Mouse (Mus musculus): ENCODE measurements around the gene Dpp6. TPM values are rescaled to one million over a fixed set of nuclear protein-coding genes. Genes with fewer than 3 reads are reported as not detected.

The Dpp6 gene
- polyA plus RNA-seq, 1 experiment from 2014 or later: 2.4 TPM

DNA sequence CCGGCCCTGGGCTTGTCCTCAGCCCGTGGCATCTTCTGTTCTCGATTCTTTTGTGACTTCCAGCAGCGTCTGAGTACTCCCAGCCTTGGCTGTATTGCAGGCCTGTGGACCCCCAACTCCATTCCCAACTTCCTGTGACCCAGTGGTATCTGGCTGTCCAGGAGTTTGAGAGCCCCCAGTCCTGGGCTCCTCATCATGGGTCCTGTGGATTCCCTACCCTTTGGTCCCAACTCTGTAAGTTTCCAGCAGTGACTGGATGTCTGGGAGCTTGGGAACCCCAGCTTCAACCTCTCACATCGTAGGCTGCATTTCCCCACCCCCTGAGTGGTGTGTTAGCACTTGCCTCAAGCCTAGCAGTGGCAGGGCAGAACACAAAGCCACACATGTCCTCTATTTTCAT, 220.8 kb downstream of the Dpp6 start:
- 61% methylated on average over 5 of the region's 5 CpGs for WGBS
- H3K9me3 ChIP-seq (replicated peaks; ENCODE audit: control insufficient read depth, low read length): no peaks in the 10 kb centered on the region
- H3K9ac ChIP-seq (ENCODE audit: low read length): no peak overlapping the region
- no peaks in the 10 kb centered on the region for H3K36me3 ChIP-seq (ENCODE audit: control insufficient read depth, insufficient read depth, low read length)
- H3K4me2 ChIP-seq (ENCODE audit: low read depth, low read length): no peak overlapping the region
- no peaks in the 10 kb centered on the region for H3K27me3 ChIP-seq (ENCODE audit: control insufficient read depth, insufficient read depth, low read length)
- H3K27ac ChIP-seq (ENCODE audit: low read length): no peak overlapping the region
- H3K4me3 ChIP-seq (replicated peaks; ENCODE audit: low read length): no peak overlapping the region
- no peak for ATAC-seq (ENCODE audit: insufficient read depth, low FRiP score)
- no peaks in the 10 kb centered on the region for H3K4me1 ChIP-seq (ENCODE audit: control insufficient read depth, insufficient read depth, low read length)

GRCm38 (mm10) chr5:27048167-27048566, 231.2 kb downstream of the Dpp6 start:
- Histone ChIP-seq H3K27me3 (ENCODE audit: control insufficient read depth, insufficient read depth, low read length) (peaks cover 26% of the 10 kb centered on the region), H3K9me3 (replicated peaks; ENCODE audit: control insufficient read depth, low read length) (no peaks in the 10 kb centered on the region), H3K4me3 (replicated peaks; ENCODE audit: low read length) (no peak overlapping the region), H3K36me3 (ENCODE audit: control insufficient read depth, insufficient read depth, low read length) (no peaks in the 10 kb centered on the region), H3K4me1 (ENCODE audit: control insufficient read depth, insufficient read depth, low read length) (no peaks in the 10 kb centered on the region), H3K27ac (ENCODE audit: low read length) (no peak overlapping the region), H3K9ac (ENCODE audit: low read length) (no peak overlapping the region), H3K4me2 (ENCODE audit: low read depth, low read length) (no peak overlapping the region)
- WGBS: 16% methylated on average over 7 of the region's 7 CpGs
- no peak for ATAC-seq (ENCODE audit: insufficient read depth, low FRiP score)

DNA sequence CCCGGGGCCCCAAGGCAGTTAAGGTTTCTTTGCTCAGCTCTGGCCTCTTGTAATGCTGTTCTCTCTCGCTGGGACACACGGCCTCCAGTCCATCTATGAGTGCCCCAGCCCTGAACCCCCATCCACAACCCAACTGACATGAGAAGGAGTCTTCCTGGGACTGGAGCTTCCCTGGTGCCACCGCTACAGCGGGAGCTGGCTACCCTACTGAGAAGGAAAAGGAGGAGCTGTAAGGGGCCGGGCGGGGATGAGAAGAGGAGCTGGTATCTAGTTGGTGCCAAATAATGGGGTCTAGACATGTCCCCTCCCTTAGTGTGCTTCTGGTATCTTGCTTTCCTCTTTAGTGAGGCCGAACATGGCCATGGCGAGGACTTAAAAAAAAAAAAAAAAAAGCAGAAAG, 231.9 kb downstream of the Dpp6 start:
- WGBS: 8% methylated on average over 9 of the region's 9 CpGs
- H3K4me2 ChIP-seq (ENCODE audit: low read depth, low read length): peak overlapping the region; percentile 43
- no peak for ATAC-seq (ENCODE audit: insufficient read depth, low FRiP score)

DNA sequence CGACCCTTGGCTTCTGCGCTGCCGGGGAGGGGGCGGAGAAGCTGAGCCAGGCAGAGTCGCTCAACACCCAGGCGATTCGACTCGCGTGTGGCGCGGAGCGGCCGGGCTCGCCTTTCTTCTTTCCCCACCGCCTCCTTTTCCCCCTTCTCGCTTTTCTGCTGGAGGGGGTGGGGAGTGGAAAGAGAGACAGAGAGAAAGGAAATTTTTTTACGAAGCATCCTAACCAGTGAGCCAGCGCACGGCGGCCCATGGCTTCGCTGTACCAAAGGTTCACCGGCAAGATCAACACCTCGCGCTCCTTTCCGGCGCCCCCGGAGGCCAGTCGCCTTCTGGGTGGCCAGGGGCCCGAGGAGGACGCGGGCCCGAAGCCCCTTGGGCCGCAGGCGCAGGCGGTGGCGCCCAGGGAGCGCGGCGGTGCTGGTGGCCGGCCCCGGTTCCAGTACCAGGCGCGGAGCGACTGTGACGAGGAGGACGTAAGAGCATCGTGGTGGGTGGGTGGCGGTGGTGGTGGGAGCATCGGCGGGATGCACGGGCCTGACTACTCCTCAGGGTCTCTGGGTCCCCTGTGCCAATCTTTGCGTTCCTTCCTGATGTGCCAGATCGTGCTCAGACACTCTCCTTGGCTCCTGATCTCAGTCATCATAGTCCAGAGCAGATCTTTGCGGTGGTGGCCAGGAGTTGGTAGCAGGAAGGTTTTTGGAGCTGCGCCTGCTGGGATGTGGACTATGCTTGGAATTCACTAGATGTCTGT, 232.5 kb downstream of the Dpp6 start:
- peaks cover 26% of the 10 kb centered on the region for H3K27me3 ChIP-seq (ENCODE audit: control insufficient read depth, insufficient read depth, low read length)
- H3K27ac ChIP-seq (ENCODE audit: low read length): no peak overlapping the region
- no peaks in the 10 kb centered on the region for H3K9me3 ChIP-seq (replicated peaks; ENCODE audit: control insufficient read depth, low read length)
- peak overlapping the region; percentile 27 for H3K4me3 ChIP-seq (replicated peaks; ENCODE audit: low read length)
- no peak overlapping the region for H3K9ac ChIP-seq (ENCODE audit: low read length)
- no peak for ATAC-seq (ENCODE audit: insufficient read depth, low FRiP score)
- no peaks in the 10 kb centered on the region for H3K4me1 ChIP-seq (ENCODE audit: control insufficient read depth, insufficient read depth, low read length)
- H3K36me3 ChIP-seq (ENCODE audit: control insufficient read depth, insufficient read depth, low read length): no peaks in the 10 kb centered on the region
- WGBS: 2% methylated on average over 55 of the region's 55 CpGs
- H3K4me2 ChIP-seq (ENCODE audit: low read depth, low read length): peak overlapping the region; percentile 43

More for the DNA sequence above, 231.9 kb downstream of the Dpp6 start:
- H3K27ac ChIP-seq (ENCODE audit: low read length): no peak overlapping the region
- peak overlapping the region; percentile 27; the same call in 1 of the 2 replicates for H3K4me3 ChIP-seq (replicated peaks; ENCODE audit: low read length)
- H3K9me3 ChIP-seq (replicated peaks; ENCODE audit: control insufficient read depth, low read length): no peaks in the 10 kb centered on the region
- peaks cover 26% of the 10 kb centered on the region for H3K27me3 ChIP-seq (ENCODE audit: control insufficient read depth, insufficient read depth, low read length)
- no peak overlapping the region for H3K9ac ChIP-seq (ENCODE audit: low read length)
- no peaks in the 10 kb centered on the region for H3K36me3 ChIP-seq (ENCODE audit: control insufficient read depth, insufficient read depth, low read length)
- H3K4me1 ChIP-seq (ENCODE audit: control insufficient read depth, insufficient read depth, low read length): no peaks in the 10 kb centered on the region

DNA sequence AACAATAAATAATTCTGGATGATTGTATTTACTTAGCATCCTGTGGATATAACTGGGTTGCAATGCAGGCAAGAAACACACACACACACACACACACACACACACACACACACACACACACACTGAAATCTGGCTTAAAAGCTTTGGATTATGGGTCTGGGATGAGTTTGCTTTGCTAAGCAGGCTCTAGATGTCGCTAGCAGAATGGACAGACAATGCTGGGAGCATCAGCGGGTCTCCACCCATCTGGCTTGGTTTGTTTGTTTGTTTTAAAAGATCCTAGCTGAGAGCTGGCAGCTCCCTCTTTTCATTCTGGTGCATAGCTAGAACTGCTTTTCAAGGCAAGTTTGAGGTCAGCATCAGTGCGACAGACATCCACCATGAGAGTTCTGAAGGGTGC, 234.2 kb downstream of the Dpp6 start:
- ATAC-seq (ENCODE audit: insufficient read depth, low FRiP score): no peak
- H3K4me1 ChIP-seq (ENCODE audit: control insufficient read depth, insufficient read depth, low read length): no peaks in the 10 kb centered on the region
- 39% methylated on average over 3 of the region's 3 CpGs for WGBS

GRCm38 (mm10) chr5:27052441-27052840, 235.4 kb downstream of the Dpp6 start:
- 15% methylated on average over 2 of the region's 2 CpGs for WGBS
- H3K27ac ChIP-seq (ENCODE audit: low read length): no peak overlapping the region
- no peak overlapping the region for H3K9ac ChIP-seq (ENCODE audit: low read length)
- no peaks in the 10 kb centered on the region for H3K4me1 ChIP-seq (ENCODE audit: control insufficient read depth, insufficient read depth, low read length)
- H3K9me3 ChIP-seq (replicated peaks; ENCODE audit: control insufficient read depth, low read length): no peaks in the 10 kb centered on the region
- no peak overlapping the region for H3K4me3 ChIP-seq (replicated peaks; ENCODE audit: low read length)
- no peaks in the 10 kb centered on the region for H3K36me3 ChIP-seq (ENCODE audit: control insufficient read depth, insufficient read depth, low read length)
- H3K4me2 ChIP-seq (ENCODE audit: low read depth, low read length): no peak overlapping the region
- peaks cover 26% of the 10 kb centered on the region for H3K27me3 ChIP-seq (ENCODE audit: control insufficient read depth, insufficient read depth, low read length)
- ATAC-seq (ENCODE audit: insufficient read depth, low FRiP score): no peak

More for the DNA sequence above, 234.2 kb downstream of the Dpp6 start:
- peaks cover 26% of the 10 kb centered on the region for H3K27me3 ChIP-seq (ENCODE audit: control insufficient read depth, insufficient read depth, low read length)
- no peak overlapping the region for H3K4me3 ChIP-seq (replicated peaks; ENCODE audit: low read length)
- H3K4me2 ChIP-seq (ENCODE audit: low read depth, low read length): no peak overlapping the region
- H3K36me3 ChIP-seq (ENCODE audit: control insufficient read depth, insufficient read depth, low read length): no peaks in the 10 kb centered on the region
- no peaks in the 10 kb centered on the region for H3K9me3 ChIP-seq (replicated peaks; ENCODE audit: control insufficient read depth, low read length)
- H3K9ac ChIP-seq (ENCODE audit: low read length): no peak overlapping the region
- no peak overlapping the region for H3K27ac ChIP-seq (ENCODE audit: low read length)

DNA sequence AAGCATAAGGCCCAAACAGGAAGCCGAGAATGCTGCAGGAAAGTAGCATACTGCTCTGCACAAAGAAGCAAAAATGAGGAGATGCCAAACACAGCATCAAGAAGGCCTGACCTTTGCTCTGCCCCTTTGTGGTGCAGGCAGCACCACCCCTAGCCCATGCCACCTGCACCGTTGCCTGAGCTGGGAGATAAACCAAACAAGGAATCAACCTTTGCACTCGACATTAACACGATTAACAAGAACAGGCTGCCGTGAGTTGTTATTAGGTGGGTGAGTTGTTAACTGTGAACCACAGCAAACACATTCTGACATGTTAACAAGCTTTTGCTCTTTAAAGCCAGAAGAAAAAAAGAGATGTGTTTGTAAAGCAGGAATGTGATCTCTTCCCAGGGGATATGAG, 239.4 kb downstream of the Dpp6 start:
- Histone ChIP-seq H3K4me2 (ENCODE audit: low read depth, low read length) (no peak overlapping the region), H3K27me3 (ENCODE audit: control insufficient read depth, insufficient read depth, low read length) (no peaks in the 10 kb centered on the region), H3K36me3 (ENCODE audit: control insufficient read depth, insufficient read depth, low read length) (no peaks in the 10 kb centered on the region), H3K4me3 (replicated peaks; ENCODE audit: low read length) (no peak overlapping the region), H3K27ac (ENCODE audit: low read length) (no peak overlapping the region), H3K9ac (ENCODE audit: low read length) (no peak overlapping the region), H3K4me1 (ENCODE audit: control insufficient read depth, insufficient read depth, low read length) (no peaks in the 10 kb centered on the region), H3K9me3 (replicated peaks; ENCODE audit: control insufficient read depth, low read length) (no peaks in the 10 kb centered on the region)
- no peak for ATAC-seq (ENCODE audit: insufficient read depth, low FRiP score)
- WGBS: 41% methylated on average over 5 of the region's 5 CpGs

- no peak overlapping the region for H3K9ac ChIP-seq (ENCODE audit: low read length)
- no peak overlapping the region for H3K4me2 ChIP-seq (ENCODE audit: low read depth, low read length)
- WGBS: 74% methylated on average over 4 of the region's 4 CpGs
- no peak overlapping the region for H3K4me3 ChIP-seq (replicated peaks; ENCODE audit: low read length)
- no peak overlapping the region for H3K27ac ChIP-seq (ENCODE audit: low read length)
- H3K36me3 ChIP-seq (ENCODE audit: control insufficient read depth, insufficient read depth, low read length): no peaks in the 10 kb centered on the region
- H3K9me3 ChIP-seq (replicated peaks; ENCODE audit: control insufficient read depth, low read length): no peaks in the 10 kb centered on the region
- no peak for ATAC-seq (ENCODE audit: insufficient read depth, low FRiP score)
- H3K27me3 ChIP-seq (ENCODE audit: control insufficient read depth, insufficient read depth, low read length): no peaks in the 10 kb centered on the region
- no peaks in the 10 kb centered on the region for H3K4me1 ChIP-seq (ENCODE audit: control insufficient read depth, insufficient read depth, low read length)
Measured at GRCm38 (mm10) chr5:27060114-27060513, 243.1 kb downstream of the Dpp6 start.

DNA sequence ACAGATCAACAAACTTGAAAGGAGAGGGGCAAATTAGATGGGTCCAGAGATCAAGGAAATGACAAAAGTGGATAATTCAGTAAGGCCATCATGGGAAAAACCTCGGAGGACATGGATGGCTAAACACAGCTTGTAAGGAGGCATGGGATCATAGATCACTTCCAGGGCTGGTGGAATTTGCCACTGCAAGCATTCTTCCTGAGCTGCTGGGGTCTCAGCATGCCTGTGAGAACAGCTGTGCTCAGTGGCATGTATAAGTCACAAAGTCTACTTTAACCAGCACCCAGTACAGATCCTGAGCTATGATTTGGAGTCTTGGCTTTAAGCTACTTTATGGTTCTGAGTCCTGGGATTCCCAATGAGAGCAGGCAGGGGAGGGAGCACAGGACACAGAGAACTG, 246.9 kb downstream of the Dpp6 start:
- Histone ChIP-seq H3K27me3 (ENCODE audit: control insufficient read depth, insufficient read depth, low read length) (no peaks in the 10 kb centered on the region), H3K4me2 (ENCODE audit: low read depth, low read length) (no peak overlapping the region), H3K4me3 (replicated peaks; ENCODE audit: low read length) (no peak overlapping the region), H3K36me3 (ENCODE audit: control insufficient read depth, insufficient read depth, low read length) (no peaks in the 10 kb centered on the region), H3K9ac (ENCODE audit: low read length) (no peak overlapping the region), H3K9me3 (replicated peaks; ENCODE audit: control insufficient read depth, low read length) (no peaks in the 10 kb centered on the region), H3K4me1 (ENCODE audit: control insufficient read depth, insufficient read depth, low read length) (no peaks in the 10 kb centered on the region), H3K27ac (ENCODE audit: low read length) (no peak overlapping the region)
- 38% methylated on average over 1 of the region's 1 CpGs for WGBS
- ATAC-seq (ENCODE audit: insufficient read depth, low FRiP score): no peak
